Mouse (Mus musculus): ENCODE results near the gene Ccl20. TPM values are rescaled to one million over a fixed set of nuclear protein-coding genes. Genes with fewer than 3 reads are reported as not detected.

Ccl20 gene
- total RNA-seq (2021) = not detected
- long read RNA-seq, experiment 1 = 0 reads
- long read RNA-seq, experiment 2 = 0 reads

DNA sequence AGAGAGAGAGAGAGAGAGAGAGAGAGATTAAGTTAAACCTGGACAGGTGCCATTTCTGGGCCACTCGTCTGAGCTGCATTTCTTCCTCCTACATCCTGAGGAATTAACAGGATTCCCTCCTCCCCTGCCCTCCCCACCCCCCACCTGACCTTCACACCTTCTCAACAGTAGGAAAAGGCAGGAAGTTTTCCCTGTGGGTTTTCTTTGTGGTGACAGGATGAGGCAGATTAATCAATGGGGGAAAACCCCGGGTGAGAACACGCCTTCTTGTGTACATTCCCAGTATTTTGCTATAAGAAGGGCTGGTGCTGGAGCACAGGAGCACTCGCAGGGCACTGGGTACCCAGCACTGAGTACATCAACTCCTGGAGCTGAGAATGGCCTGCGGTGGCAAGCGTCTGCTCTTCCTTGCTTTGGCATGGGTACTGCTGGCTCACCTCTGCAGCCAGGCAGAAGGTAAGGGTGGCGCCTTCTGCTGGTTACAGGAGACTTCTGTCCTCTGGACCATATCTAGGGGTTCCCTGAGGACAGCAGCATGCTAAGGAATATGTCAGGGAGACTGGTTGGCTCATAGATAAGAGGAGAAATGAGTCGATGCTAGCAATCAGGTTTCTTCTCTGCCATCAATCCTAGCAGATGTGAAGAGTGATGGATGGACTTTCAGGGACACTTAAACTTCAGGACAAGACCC is at the start of gene Ccl20:
Gene Ccl20 (plus strand): TSS at position 320 of the 691 bp plus-strand sequence.
- intact Hi-C loops (cut with DNase I) = no loop called here
- no peak for DNase-seq (ENCODE audit: low spot score in 2 of 2)

DNA sequence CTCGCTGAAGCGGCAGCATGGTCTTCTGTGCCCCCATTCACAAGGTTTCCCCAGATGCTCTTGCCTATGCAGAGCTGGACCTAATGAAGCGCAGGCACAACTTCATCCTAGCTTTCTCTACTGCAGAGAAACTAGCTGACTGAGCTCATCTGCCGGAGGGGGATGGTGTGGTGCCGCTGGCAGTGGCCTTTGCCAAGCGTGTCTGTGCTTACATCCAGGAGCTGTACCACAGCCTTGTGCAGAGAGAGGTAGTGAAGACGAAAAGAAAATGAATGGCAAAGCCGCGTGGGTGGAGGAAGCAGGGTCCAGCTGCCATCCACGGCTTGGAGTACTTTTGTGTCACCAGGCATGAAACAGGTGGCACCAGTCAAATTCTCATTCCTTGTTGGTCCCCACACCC is 49.4 kb upstream of the Ccl20 start:
- intact Hi-C loops (cut with DNase I) = loop anchor here (10.0 kb wide), 2 partner anchors 118 to 648 kb away; no protein-coding TSS in a partner anchor

DNA sequence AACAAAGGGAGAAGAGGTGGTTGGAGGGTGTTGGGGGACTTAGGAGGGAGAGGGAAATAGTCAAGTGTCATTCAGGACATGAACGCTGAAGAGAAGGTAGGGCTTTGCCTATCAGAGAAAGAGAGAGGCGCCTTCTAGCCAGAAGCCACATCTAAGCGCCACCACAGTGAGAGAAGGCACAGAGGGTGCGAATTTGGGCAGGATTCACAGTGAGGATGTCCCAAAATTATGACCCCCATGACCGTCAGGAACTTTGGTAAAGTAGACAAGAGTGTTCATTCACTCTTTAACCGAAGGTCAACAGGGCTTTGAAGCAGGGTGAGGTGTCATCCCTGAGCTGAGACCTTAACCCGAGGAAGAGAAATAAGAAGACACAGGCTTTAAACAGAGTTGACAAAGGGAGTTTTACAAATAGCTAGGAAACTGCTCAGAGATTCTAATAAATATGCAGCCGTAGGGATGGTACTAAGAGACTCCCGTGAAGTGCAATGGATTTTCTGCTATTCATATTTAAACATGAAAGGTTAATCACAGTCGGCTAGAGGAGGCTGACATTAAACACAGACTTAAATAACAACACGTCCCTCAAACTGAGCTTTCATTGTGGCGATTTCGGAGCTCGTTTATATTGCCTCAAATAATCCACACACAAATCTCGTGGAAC is 40.9 kb upstream of the Ccl20 start:
- intact Hi-C loops (cut with DNase I) = loop anchor here (2.0 to 10.0 kb wide), 2 partner anchors 289 to 521 kb away; no protein-coding TSS in a partner anchor

More for the DNA sequence above, 49.4 kb upstream of the Ccl20 start:
- peak in 1 of 2 experiments; percentile 17 for DNase-seq (ENCODE audit: low spot score in 2 of 2)

GRCm38 (mm10) chr1:83076190-83076917 is 40.2 kb upstream of the Ccl20 start:
- DNase-seq (ENCODE audit: low spot score in 2 of 2) = peak; percentile 57 to 64
- intact Hi-C loops (cut with DNase I) = loop anchor here (2.0 to 10.0 kb wide), 2 partner anchors 290 to 522 kb away; no protein-coding TSS in a partner anchor

More for the DNA sequence above, 40.9 kb upstream of the Ccl20 start:
- DNase-seq (ENCODE audit: low spot score in 2 of 2) = no peak

DNA sequence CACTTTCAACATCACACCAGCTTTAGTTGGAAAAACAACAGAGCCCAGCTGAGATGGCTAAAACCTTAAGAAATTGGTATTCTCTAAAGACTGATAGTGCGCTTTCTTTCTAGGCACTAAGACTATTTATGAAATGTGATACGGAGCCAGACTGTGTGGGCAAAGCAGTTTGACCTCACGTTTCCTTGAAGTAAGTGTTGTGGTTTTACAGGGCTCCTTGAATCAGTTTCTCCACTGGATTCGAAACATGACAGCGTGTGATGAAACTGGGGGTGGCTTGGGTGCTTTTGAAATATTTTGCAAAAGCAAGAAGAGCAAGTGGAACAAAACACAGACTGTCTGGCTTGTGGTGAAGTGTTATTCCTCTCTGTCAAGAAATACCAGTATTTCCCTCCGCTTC is 39.5 kb upstream of the Ccl20 start:
- intact Hi-C loops (cut with DNase I) = loop anchor here (2.0 to 10.0 kb wide), 2 partner anchors 290 to 522 kb away; no protein-coding TSS in a partner anchor
- DNase-seq (ENCODE audit: low spot score in 2 of 2) = peak in 1 of 2 experiments; percentile 25

DNA sequence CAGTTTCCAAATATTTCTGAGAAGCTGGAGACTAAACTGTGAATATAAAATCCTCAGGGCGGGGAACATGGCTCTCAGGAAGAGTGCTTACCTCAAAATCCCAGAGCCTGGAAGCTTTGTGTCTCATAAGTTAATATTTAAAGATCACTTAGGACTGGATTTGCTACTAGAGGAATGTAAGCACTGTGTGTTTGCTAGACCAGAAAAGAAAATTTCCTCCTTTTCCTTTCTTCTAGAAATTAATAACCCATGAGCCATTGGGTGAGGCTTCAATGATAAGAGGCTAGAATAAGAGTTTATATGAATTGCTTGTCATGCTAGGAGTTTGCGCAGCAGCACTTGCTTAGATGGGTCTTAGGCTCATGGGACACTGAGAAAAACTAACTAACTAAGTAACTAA is 31.8 kb upstream of the Ccl20 start:
- intact Hi-C loops (cut with DNase I) = no loop called here
- DNase-seq (ENCODE audit: low spot score in 2 of 2) = no peak

DNA sequence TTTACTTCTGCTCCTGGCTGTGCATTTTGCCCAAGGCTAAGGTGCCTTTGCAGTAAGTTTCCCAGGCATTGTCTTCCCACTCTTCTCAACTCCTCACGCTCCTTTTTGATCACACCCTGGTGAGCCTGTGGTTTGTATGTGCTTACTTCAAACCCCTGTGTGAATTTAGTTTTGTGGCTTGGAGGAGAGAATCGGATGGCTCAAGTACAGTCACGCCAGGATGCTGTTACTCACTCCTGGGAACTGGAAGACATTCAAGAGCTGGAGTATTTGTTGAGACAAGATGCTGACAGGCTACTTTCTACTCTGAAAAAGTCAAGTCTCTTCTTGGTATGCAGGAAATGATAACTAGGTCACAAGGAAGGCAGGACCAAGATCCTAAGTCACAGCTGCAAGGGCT is 25.3 kb upstream of the Ccl20 start:
- no peak for DNase-seq (ENCODE audit: low spot score in 2 of 2)
- intact Hi-C loops (cut with DNase I) = no loop called here

- DNase-seq (ENCODE audit: low spot score in 2 of 2) = no peak
- intact Hi-C loops (cut with DNase I) = no loop called here
Observed at GRCm38 (mm10) chr1:83096935-83097334, 19.6 kb upstream of the Ccl20 start.

GRCm38 (mm10) chr1:83099160-83099559 is 17.4 kb upstream of the Ccl20 start:
- intact Hi-C loops (cut with DNase I) = no loop called here
- no peak for DNase-seq (ENCODE audit: low spot score in 2 of 2)

- DNase-seq (ENCODE audit: low spot score in 2 of 2) = no peak
- intact Hi-C loops (cut with DNase I) = no loop called here
Observed at GRCm38 (mm10) chr1:83099580-83100137, 16.9 kb upstream of the Ccl20 start.

DNA sequence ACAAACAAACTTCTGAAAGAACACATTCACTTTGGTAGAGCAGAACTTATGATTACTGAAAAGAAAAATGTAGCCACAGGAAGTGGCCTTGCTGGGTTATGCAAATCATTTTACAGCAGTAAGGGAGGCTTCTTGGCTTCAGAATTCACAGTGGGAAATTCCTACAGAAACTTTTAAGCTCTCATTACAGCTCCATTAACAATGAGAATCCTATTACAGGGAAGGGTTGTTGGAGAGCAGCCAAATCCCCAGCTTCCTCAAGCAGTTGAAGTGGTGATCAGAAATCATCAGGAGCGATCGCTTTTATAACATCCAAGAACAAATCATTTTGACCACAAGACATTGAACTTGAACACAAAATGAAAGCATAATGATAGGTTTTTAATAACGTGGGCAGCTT is 14.7 kb upstream of the Ccl20 start:
- DNase-seq (ENCODE audit: low spot score in 2 of 2) = no peak
- intact Hi-C loops (cut with DNase I) = no loop called here

DNA sequence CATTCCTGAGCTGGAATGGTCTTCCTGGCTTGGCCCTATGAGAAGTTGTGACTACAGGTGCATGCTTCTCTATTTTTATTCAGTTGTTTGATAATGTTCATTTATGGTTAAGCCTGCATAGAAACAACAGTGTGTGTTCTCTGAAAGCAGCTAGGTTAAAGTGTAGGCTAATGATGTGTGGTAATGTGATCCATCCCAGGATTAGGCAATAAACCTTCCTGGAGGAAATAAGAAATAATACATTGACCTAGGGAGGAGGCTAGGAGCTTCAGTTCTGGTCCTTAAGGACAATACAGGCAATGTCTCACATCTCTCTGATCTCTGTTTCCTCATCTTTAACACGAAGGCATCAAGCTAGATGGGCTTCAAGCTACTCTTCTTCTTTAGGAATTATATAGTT is 11.1 kb upstream of the Ccl20 start:
- no peak for DNase-seq (ENCODE audit: low spot score in 2 of 2)
- intact Hi-C loops (cut with DNase I) = no loop called here

DNA sequence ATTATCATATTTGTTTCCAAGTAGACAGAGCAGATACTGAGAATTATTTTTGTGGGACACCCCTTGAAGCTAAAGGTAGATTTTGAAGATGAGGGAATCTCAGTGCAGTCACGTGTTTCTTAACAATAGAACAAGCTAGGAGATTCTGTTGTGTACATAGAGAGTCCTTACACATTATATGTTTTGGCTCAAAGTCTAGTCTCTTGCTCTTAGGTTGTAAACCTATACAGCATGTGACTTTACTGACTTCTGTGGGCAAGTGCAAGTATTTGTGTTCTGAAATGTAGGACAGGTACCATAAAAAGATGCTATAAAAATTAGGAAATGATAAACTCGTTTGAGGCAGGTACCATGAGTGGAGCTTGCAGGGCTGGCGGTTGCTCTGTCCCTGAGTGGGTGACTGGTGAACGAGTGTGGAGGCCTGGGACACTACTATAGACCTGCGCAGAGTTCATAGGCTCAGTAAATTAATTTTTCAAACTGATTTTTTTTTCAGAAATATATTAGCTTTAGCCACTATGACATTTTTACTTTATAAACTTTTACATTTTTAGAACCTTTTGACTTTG is 9.1 kb upstream of the Ccl20 start:
- no peak for DNase-seq (ENCODE audit: low spot score in 2 of 2)
- intact Hi-C loops (cut with DNase I) = no loop called here

DNA sequence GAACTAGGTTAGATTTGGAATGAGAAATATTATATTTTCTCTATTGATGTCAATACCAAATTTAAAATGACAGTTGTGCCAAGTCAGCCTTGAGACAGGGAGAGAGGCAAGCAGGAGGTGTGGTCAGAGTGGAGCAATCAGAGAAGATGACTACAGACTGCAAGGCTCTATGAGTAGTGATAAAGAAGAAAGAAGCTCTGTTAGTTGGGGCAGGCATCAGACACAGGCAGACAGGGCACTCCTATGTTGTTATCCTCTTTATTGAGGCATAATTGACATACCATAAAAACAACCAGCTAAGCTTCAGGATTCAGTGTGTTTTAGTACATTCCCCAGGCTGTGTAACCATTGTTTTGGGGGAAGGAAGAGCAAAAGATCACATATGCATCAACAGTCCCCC is 5.6 kb upstream of the Ccl20 start:
- no peak for DNase-seq (ENCODE audit: low spot score in 2 of 2)
- intact Hi-C loops (cut with DNase I) = no loop called here

- intact Hi-C loops (cut with DNase I) = no loop called here
- DNase-seq (ENCODE audit: low spot score in 2 of 2) = no peak
Observed at GRCm38 (mm10) chr1:83111726-83112125, 4.8 kb upstream of the Ccl20 start.

DNA sequence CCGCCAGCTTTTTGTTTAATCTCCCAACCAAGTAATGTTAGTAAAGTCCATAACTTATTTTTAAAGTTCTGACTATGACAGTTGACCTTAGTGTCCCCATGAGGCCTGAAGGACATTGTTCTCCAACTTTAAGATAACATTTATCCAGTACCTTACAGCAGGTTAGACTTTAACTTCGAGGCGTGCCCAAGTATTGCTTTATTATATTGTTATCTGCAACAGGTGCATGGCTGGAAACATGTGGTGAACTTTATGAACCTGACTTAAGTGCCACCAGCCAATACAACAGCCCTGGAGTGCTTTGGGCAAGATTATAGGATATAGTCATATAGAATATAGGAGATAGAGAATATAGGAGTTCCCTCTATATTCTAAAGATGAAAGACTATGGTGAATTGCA is 651 bp downstream of the Ccl20 start:
- DNase-seq (ENCODE audit: low spot score in 2 of 2) = no peak
- intact Hi-C loops (cut with DNase I) = no loop called here

DNA sequence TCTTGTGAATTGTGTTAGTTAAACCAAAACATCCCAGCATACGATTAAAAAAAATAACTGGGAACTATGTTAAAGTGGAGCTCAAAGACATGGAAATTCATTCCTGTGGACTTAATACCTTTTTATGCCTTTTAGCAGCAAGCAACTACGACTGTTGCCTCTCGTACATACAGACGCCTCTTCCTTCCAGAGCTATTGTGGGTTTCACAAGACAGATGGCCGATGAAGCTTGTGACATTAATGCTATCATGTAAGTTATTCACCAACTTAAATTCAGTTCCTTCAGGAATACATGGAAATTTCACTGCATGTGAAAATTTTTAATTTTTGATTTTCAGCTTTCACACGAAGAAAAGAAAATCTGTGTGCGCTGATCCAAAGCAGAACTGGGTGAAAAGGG is 1.1 kb downstream of the Ccl20 start:
- intact Hi-C loops (cut with DNase I) = no loop called here
- DNase-seq (ENCODE audit: low spot score in 2 of 2) = peak; percentile 31 to 55

- DNase-seq (ENCODE audit: low spot score in 2 of 2) = no peak
- intact Hi-C loops (cut with DNase I) = no loop called here
Observed at GRCm38 (mm10) chr1:83119903-83120302, 3.3 kb downstream of the Ccl20 start.

- DNase-seq (ENCODE audit: low spot score in 2 of 2) = no peak
- intact Hi-C loops (cut with DNase I) = no loop called here
Observed at GRCm38 (mm10) chr1:83120312-83120711, 3.7 kb downstream of the Ccl20 start.

- intact Hi-C loops (cut with DNase I) = no loop called here
- DNase-seq (ENCODE audit: low spot score in 2 of 2) = no peak
Observed at GRCm38 (mm10) chr1:83123201-83123600, 6.6 kb downstream of the Ccl20 start.
